Mouse (Mus musculus) naive thymus-derived CD4-positive, alpha-beta T cell, adult 2 months (primary cell): Measurements from ENCODE around the gene Cse1l.
A peak's percentile ranks its signal among the peaks of the same experiment; 100 is the strongest.

ENCODE experiments used
- DNase-seq: peaks from one replicate; pipeline ENCODE4 v3.0.0-alpha.2; 2011; ENCODE audit warnings: low read depth

Cse1l gene

DNA sequence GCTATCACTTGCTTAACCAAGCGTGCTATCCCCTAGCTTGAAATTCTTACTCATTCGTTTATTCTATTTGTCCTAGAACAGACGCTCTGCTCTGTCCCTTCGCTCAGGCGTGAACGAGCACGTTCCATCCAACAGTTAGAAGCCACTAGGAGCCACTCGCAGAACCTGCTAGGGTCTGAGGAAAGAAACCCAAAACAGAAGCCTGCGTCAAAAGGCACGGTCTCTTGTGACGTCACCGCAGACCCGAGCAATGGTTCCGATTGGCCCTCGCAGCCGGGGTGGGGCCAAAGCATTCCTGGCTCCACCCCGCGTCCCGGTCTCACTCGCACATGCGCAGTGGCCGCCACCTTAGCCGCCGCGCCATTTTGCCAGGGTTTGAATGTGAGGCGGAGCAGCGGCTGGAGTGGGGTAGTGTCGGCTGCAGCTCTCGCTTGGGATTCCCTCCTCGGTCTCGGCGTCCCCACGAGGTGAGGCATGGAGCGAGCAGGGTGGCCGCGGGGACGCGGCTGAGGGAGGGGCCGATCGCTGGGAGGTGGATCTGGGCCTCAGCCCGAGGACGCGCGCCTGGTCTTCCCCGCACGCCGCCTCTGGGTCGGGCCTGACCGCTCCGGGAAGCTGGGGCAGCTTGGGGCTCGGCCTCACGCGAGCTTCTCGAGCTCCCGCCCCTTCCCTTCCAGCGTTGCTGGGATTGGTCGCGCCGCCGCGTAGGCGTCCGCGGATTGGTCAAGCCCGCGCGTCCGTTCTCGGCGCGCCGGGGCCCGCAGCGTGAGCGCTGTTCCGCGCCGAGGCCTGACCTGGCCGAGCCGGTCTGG, at the start of gene Cse1l:
Gene Cse1l (plus strand): TSS at position 330 of the 812 bp plus-strand sequence.
- peak; percentile 99 for DNase-seq

DNA sequence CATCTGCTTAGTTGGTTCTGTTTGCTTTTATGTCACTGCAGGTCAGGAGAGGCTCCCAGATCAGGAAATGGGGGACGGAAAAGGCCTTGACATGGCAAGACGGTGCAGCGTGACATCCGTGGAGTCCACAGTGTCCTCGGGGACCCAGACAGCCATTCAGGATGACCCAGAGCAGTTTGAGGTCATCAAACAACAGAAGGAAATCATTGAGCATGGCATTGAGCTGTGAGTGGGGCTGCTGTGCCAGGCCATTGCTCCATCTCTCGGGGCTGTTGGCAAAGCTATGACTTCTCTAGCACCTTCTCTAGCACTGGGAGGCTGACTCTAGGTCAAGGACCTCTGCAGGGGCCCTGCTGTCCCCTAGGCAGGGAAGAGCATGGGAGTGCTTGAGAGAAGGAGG, 49.5 kb upstream of the Cse1l start:
- no peak for DNase-seq

DNA sequence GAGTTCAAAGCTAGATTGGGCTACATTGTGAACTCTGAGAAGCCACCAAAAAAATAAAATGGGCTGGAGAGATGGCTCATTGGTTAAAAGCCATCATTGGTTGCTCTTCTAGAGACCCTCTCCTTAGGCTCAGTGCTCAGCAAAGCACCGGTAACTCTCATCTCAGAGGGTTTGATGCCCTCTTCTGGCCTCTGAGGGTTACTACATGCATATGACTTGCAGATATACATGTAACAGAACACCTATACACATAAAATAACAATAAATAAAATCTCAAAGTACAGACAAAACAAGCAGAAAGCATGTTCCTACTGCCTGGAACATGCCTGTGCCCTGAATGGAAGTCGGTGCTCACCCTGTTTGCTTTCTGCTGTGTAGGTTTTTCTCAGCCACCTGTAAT, 48.7 kb upstream of the Cse1l start:
- DNase-seq: peak; percentile 38

DNA sequence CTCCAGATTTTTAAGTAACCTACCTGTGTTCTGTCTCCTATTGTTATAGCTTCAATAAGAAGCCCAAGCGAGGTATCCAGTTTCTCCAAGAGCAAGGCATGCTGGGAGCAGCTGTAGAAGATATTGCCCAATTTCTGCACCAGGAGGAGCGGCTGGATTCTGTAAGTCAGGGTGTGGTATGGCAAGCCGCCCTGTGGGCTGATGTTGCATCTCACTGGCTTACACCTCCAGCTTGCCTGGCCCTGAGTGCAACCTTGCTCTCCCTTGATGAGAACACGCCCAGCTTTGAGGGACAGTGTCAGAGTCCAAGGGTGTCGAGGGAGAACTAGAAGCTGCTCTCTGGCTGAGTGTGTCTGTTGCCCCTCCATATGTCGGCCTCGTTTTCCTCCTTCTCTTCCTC, 46.6 kb upstream of the Cse1l start:
- DNase-seq: no peak

DNA sequence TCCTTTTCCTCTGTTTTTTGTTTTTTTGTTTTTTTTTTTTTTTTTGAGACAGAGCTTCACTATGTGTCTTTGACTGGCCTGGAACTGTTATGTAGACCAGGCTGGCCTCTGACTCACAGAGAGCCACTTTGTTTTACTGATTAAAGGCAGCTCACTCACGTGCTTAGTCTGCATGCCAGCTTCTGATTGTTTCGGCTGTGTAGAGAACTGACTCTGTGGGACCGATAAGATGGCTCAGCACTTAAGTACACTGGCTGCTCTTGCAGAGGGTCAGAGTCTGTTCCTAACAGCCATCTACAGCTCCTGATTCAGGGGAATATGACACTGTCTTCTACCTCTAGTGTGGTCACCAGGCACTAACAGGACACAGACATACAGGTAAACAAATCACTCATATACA, 43.3 kb upstream of the Cse1l start:
- no peak for DNase-seq

DNA sequence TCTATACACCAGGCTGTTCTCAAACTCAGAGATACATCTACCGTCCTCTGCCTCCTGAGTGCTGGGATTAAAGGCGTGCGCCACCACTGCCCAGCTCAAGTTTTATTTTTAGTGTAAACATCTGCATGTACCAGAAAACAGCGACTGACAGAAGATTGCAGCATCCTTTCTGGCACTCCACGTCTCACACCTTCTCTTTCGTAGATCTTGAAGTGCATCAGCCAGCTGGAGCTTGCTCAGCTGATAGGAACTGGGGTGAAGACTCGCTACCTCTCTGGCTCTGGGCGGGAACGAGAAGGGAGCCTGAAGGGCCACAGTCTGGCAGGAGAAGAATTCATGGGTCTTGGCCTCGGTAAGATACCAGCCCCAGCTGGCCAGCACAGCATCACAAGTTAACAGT, 40.4 kb upstream of the Cse1l start:
- no peak for DNase-seq

DNA sequence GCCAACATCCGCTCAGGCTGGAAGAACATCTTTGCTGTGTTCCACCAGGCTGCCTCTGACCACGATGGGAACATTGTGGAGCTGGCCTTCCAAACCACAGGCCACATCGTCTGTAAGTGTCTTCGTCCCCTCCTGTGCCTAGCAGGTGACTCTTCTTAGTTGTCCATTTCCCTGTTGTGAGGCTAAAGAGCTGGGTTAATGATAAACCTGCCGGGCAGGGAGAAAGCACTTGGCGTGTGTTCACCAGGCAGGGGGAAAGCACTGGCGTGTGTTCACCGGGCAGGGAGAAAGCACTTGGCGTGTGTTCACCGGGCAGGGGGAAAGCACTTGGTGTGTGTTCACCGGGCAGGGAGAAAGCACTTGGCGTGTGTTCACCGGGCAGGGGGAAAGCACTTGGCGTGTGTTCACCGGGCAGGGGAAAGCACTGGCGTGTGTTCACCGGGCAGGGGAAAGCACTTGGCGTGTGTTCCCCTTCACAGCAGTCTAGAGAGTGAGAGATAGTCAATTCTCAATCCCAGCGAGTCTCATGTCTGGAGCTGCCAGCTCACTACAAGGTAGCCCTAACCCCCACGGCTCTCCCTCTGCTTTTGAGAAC, 35.5 kb upstream of the Cse1l start:
- no peak for DNase-seq

DNA sequence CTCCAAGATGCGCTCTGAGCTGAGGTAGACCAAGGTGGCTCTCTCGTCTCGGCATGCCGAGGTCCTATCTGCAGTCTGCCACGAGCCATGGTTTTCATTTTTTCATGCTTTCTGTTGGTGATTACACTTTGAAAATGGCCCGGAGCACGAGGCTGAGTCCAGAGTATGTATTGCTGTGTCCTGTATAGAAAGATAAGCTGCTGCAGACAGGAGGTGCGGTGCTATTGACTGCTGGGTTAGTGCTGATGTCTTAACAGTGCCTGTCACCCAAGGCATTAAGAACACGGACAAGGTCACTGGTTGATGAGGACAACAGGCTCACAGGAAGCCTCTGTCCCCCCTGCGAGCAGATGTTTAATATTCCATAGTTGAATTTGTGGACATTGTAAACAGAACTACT, 34.9 kb upstream of the Cse1l start:
- no peak for DNase-seq

DNA sequence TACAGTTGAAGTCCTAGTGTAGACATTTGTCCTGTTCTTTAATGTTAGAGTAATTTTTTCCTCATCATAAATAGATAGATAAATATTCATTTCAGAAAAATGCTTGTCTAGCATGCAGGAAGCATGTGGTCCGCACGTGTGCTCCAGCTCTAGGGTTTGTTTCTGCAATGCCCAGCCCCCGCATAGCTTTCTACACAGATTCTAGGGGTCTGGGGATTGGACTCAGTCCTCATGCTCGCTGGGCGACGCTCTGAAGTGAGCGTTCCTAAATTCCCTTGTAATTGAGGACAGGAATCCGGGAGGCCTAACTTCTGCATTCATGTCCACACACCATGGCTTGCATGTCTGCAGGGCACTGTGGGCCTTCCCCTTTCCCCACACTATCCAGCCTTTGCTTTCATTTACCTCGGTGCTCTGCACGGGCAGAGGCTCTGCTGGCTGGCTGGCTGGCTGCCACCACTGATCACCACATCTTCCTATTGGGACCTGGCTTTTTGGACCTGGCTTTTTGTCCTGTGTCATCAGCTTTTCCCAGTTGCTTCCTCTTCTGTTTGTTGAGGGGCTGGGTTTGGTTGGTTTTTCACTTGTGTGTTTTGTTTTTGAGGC, 31.1 kb upstream of the Cse1l start:
- no peak for DNase-seq

DNA sequence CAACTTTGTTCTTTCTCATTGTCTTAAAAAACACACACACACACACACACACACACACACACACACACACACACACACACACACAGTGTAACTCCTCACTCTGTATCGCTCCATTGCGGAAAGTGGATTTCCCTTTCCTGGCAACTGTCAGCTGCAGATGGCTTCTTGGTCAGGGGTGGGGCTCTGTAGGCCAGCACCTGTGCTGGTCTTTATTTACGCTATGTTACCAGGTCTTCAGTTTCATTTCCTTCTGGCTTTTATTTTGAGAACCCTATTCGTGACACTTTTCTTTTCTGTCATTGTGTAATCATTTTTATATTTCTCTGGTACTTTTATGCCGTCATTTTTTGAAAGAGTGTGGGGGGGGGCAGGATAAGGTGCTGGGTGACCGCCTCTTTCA, 30.3 kb upstream of the Cse1l start:
- no peak for DNase-seq

DNA sequence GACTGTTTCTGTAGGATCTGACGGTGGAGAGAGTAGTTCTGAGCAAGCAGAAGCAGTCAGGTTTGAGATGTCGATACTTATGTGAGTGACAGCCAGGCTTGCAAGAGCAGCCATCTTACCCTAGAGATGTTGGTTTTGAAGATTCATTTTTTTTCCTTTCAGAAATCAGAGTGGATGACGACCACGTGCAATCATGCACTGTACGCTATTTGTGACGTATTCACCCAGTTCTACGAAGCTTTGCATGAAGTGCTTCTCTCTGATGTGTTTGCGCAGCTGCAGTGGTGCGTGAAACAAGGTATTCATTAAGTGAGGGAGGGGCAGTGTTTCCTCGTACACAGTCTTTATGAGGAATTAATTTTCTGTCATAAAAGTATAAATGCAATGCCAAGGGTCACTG, 29.5 kb upstream of the Cse1l start:
- no peak for DNase-seq

DNA sequence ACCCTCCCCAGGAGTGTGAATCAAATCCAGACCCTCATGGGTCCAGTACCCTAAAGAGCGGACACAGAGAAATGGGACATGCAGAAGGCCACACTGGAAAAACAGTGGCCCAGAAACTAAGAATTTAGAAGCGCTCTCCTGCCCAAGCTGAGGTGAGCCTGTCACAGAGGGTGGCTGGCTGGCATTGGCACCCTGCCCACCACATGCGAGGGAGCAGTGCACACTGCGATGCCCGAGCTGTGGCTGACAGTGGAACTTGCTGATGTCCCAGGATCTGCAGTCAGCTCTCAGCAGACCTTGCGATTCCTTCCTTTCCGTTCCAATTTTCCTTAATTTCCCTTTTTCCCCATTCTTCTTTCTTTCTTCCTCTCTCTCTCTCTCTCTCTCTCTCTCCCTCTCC, 20.8 kb upstream of the Cse1l start:
- DNase-seq: no peak

DNA sequence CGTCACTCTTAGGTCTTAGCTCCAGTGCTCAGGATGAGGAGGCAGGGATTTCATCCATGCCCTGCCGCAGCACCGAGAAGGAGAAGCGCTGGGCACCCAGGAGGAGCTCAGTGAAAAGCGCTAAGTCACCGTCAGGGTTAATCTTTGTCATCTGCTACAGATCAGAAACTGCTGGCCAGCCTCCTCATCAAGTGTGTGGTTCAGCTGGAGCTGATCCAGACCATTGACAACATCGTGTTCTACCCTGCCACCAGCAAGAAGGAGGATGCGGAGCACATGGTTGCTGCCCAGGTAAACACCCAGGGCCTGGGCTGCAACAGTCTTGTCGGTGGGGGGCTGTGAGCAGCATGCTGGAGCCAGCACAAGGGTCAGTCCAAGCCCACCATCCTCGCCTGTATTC, 20.2 kb upstream of the Cse1l start:
- no peak for DNase-seq

DNA sequence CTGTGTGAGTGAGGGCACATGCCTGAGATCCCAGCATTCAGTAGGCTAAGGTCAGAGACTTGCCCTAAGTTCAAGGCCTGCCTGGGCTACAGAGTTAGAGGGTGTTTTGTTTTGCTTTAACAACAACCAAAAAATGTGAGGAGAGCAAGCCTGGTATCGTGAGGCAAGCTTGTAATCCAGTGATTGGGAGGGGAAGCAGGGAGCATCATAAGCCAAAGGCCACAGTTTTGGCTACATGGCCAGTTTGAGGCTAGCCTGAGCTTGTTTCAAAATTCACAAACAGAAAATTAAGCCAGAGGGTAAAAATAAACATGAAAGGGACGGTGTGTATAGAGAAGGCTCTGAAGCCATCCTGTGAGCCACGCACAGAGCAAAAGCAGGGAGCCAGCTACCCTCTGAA, 19.6 kb upstream of the Cse1l start:
- DNase-seq: no peak

DNA sequence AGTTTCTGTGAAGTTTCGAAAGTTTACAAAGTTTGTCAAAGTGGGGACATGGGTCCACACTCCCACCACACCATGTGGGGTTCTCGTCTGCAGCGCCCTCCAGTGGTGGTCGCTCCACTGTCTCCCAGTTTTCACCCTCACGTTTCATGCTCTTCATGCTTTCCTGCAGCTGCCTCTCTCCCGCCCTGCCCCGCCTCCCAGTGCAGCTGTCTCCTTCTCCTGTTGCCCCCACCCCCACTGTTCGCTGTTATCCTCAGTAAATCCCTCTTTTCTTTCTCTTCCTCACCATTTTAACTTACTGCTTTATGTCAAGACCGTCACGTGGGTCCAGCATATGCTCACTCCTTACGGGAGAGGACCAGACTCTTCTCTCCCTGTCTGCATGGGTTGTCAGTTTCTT, 18.0 kb upstream of the Cse1l start:
- peak; percentile 25 for DNase-seq

DNA sequence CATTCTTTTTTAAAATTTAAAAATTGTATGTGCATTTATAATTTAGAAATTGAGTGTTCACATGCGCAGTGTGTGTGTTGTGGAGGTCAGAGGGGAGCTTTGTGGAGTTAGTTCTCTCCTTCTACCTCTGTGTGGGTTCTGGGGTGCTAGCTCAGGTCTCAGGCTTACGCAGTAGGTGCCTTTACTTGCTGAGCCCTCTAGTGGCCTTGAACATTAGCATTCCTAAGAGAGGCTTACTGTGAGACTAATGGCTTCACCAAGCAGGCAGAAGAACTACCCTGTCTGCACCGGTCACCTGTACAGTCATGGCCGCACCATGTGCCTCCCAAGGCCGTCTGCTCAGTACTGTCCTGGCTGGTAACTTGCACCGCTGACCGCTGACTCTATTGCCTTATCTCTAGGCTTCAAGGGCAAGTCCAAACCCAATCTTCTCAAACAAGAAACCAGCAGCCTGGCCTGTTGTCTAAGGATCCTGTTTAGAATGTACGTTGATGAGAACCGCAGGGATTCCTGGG, 14.4 kb upstream of the Cse1l start:
- DNase-seq: no peak

DNA sequence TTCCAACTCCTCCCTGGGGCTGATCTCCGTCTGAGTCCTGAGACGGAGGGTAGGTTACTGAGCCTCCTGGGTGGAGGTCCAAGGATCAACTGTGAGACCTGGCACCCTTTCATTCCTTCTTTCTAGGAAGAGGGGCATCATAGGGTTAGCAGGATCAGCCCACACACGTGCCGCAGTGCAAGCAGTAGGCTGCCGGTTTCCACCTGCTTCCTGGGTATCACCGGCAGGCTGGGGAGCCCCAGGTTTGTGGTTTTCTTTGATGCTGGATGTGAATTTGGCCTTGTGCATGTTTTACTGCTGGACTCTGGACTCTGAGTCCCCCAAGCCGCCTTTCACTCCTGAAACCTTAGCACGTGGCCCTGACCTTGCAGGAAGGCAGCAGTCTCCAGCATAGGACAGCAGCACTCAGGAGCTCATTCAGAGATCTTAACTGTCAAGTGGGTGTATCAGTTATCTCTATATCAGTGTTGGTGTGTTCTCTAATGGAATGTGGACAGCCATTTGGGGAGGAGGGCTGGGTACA, 13.6 kb upstream of the Cse1l start:
- DNase-seq: no peak

DNA sequence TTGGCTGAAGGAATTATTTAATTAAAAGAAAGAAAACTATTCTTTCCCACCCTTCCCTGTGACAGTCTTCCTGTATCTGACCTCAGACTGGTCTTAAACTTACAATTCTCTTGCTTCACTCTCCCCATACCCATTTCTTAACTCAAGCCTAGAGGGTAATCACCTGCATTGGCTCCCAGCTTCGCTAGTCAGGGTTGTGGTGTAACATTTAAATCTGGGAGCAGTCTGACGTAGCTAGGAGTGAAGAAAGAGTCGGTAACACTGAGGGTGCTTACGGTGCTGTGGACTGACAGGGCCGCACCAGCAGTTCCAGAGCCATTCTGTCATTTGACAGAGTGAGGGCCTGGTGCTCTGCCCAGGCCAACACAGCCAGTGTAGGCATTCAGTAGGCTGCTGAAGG, 12.8 kb upstream of the Cse1l start:
- DNase-seq: no peak

DNA sequence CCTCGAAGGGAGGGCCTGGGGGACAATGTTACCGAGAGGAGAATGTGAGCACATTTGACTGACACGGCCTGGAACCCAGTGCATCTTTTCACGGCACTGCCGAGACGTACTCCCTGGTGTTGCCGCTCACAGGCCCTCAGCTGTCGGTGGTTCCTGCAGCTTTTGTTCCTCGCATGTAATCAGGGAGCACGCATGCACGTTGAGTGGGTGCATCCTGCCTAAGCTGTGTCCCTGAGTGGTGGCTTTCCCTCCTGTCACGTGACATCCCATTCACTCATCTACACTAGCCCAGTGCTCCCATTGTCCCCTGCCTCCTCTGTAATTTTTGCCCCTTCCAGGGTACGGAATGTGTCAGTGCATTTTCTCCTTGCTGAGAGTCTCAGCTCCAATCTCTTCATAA, 9.5 kb upstream of the Cse1l start:
- no peak for DNase-seq

DNA sequence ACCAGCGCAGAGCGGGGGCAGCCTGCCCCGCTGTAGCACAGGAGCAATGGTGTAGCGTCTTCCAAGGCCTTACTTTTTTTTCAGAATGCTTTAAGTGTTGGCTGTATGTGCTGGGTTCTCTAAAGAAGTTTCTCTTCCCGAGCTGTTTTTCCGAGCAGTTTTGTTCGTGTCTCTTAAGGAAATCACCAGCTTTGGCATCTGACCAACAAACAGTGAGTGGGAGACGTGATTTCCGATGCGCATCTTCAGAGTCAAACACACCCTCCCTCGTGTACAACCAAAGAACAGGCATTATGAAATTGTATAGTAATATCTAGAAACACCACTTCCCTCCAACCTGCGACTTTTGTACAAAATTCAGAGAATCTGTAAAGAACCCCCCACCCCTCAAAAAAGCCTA, 8.9 kb upstream of the Cse1l start:
- no peak for DNase-seq

DNA sequence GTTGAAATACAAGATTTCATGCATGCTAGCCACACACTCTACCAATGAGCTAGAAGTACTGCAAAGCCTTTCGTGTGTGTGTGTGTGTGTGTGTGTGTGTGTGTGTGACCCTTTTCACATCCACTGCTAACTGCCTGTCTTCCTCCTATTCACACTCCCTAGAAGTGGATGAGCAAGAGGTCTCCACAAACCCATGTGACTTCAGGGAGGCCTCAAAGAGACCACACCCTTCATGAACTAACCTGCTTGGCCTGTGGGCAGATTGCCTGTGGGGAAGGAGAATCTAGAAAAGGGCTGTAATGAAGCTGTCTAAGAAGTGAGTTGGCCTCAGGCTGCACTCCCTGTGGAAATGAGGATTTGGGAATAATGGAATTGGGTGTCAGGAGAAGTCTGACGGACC, 6.7 kb upstream of the Cse1l start:
- no peak for DNase-seq

DNA sequence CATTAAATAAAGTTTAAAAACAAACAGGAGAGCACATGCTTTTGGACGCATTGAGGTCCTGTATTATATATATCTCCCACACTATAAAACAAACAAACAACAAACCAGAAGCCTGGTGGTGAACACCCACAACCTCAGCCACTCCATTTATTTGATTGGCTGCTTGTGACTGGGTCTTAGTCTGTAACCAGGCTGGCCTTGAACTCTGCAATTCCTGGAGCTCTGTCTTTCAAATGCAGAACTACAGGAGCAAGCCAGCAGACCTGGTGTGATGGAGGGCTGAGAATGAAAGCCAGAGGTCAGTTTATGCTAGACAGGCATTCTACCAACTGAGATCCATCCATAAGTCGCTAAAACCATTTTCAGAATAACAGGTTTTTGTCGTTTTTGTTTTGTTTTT, 6.1 kb upstream of the Cse1l start:
- DNase-seq: no peak
